Mouse (Mus musculus) erythroblast, embryonic 14.5 days (primary cell): ENCODE measurements around the gene Chchd10.

Source experiments
- GATA1 ChIP-seq: IDR thresholded peaks from 2 replicates; pipeline ENCODE4 v1.6.1; 2012; ENCODE audit warnings: low read length, inconsistent platforms, mixed read lengths
- TAL1 ChIP-seq: IDR thresholded peaks from 3 replicates; pipeline ENCODE4 v1.6.1; 2012; ENCODE audit warnings: low read length, inconsistent platforms, mixed read lengths

- TF ChIP-seq TAL1 (no peak), GATA1 (no peak)
Observed at GRCm38 (mm10) chr10:75941042-75941824, 8.3 kb downstream of the Chchd10 start.
